Mouse (Mus musculus) kidney, embryonic 14.5 days (tissue): ENCODE data around the gene Arhgdib. TPM values are rescaled to one million over a fixed set of nuclear protein-coding genes. Genes with fewer than 3 reads are reported as not detected.
A peak's percentile ranks its signal among the peaks of the same experiment; 100 is the strongest.

Source experiments
- ATAC-seq: fragments of 200-750 bp; cut with Nextera tagmentation; 2 replicates; pipeline ENCODE4 v1.8.0; 2017; ENCODE audit warnings: moderate number of reproducible peaks, mild to moderate bottlenecking, moderate TSS enrichment, moderate library complexity; ENCODE audit not compliant: low FRiP score, low TSS enrichment
- H3K27ac ChIP-seq: fragments of 300-500 bp; sonication (generic); 2 replicates; pipeline ENCODE4 v1.5.1; 2014; ENCODE audit warnings: low read depth, mild to moderate bottlenecking, low read length, moderate library complexity, mixed read lengths
- H3K27me3 ChIP-seq: fragments of 300-500 bp; sonication (generic); 2 replicates; pipeline ENCODE4 v1.6.1; 2014; ENCODE audit warnings: mild to moderate bottlenecking, low read length; ENCODE audit not compliant: control insufficient read depth, insufficient read depth
- H3K36me3 ChIP-seq: fragments of 300-500 bp; sonication (generic); 2 replicates; pipeline ENCODE4 v1.6.1; 2014; ENCODE audit warnings: low read length, mixed read lengths; ENCODE audit not compliant: control insufficient read depth, insufficient read depth
- H3K4me1 ChIP-seq: fragments of 300-500 bp; sonication (generic); 2 replicates; pipeline ENCODE4 v1.6.1; 2014; ENCODE audit warnings: low read length, mixed read lengths; ENCODE audit not compliant: control insufficient read depth, insufficient read depth
- H3K4me2 ChIP-seq: fragments of 300-500 bp; sonication (generic); replicated peaks from 2 replicates; pipeline ENCODE4 v1.6.1; 2014; ENCODE audit warnings: low read depth, mild to moderate bottlenecking, low read length
- H3K4me3 ChIP-seq: fragments of 300-500 bp; sonication (generic); 2 replicates; pipeline ENCODE4 v1.5.1; 2014; ENCODE audit warnings: mild to moderate bottlenecking, low read length
- H3K9ac ChIP-seq: fragments of 300-500 bp; sonication (generic); 2 replicates; pipeline ENCODE4 v1.6.1; 2014; ENCODE audit warnings: low read depth, mild to moderate bottlenecking, low read length, moderate library complexity
- H3K9me3 ChIP-seq: fragments of 300-500 bp; sonication (generic); 2 replicates; pipeline ENCODE4 v1.6.1; 2016; ENCODE audit warnings: low read length; ENCODE audit not compliant: control insufficient read depth
- WGBS: fragments of 180-500 bp; shearing (Covaris S2); extraction: QIAGEN DNeasy Blood & Tissue Kit; methylation state at CpG from one replicate; pipeline ENCODE4 v1.1.7; 2014; 5-methylcytosine and 5-hydroxymethylcytosine counted together
- polyA plus RNA-seq: library from polyadenylated mRNA; unstranded; fragments of >200 nt; fragmentation: Nextera tagmentation; extraction: Ambion mirVana; gene quantifications from 2 replicates; pipeline ENCODE4 v1.2.1, GENCODE M21; 2014

Gene Arhgdib
- polyA plus RNA-seq, 1 experiment from 2014 or later = 60.4 TPM

DNA sequence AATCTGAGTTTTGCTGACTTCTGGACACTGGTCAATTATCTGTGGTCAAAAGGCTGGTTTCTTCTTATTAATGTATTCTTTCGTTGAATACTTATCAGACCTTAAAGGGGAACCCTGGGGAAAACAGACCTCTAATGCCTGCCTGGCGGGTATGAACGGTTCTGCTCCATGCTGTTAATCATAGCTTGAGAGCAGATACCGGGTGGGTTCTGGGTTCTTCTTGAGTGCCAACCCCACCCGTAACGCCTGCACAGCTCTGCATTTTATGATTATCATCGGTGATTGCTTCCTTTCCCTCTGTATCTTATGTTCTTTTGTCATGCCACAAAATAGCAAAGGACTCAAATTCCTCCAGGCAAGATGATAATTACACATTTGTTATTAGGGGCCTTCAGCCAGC lies 7.6 kb downstream of the Arhgdib start:
- Histone ChIP-seq H3K9me3 (no peaks in the 10 kb centered on the region), H3K4me1 (peaks cover 8% of the 10 kb centered on the region), H3K4me3 (no peak overlapping the region), H3K36me3 (no peaks in the 10 kb centered on the region), H3K27ac (no peak overlapping the region), H3K27me3 (no peaks in the 10 kb centered on the region), H3K9ac (no peak overlapping the region), H3K4me2 (no peak overlapping the region)
- WGBS = 87% methylated on average over 7 of the region's 7 CpGs
- ATAC-seq = no peak

DNA sequence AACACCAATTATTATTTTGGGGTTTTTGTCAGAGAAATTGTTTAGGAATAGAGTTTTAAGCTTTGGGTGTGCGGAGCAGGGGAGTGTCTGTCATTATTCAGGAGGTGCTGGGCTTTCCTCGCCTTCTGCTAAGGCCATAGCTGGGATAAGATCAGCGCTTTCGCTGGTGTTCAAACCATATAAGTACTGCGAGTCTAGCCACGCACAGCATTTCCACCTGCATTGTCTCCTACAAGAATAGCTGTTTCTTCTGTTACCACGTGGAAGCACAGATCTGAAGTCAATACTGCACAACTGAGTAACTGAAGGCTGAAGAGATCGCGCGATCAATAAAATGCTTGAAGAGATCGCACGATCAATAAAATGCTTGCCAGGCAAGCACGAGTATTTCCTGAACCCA lies 10.5 kb downstream of the Arhgdib start:
- Histone ChIP-seq H3K4me3 (no peak overlapping the region), H3K27me3 (no peaks in the 10 kb centered on the region), H3K36me3 (no peaks in the 10 kb centered on the region), H3K4me1 (peaks cover 8% of the 10 kb centered on the region), H3K9me3 (no peaks in the 10 kb centered on the region), H3K27ac (peak overlapping the region; percentile 8; the same call in 1 of the 2 replicates), H3K9ac (no peak overlapping the region), H3K4me2 (no peak overlapping the region)
- ATAC-seq = no peak
- 86% methylated on average over 13 of the region's 13 CpGs for WGBS

DNA sequence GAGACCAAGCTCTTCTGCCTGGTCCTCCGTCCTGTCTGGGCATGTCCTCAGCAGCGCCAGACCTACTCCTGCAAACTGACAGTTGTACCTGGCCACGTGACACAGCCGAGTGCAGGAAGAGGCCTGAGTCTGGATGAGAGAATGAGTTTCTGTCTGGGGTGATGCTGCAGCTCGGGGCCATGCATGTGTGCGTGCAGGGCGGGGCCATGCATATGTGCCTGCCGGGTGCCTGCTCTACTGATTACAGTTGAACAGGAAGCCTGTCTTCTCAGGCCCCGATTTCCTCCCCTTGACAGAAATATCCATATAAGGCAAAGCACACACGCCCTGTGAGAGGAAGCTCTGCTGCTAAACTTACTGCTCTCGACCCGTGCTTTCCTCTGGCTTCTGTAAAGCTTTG lies 11.0 kb downstream of the Arhgdib start:
- WGBS = 26% methylated on average over 12 of the region's 12 CpGs
- Histone ChIP-seq H3K4me3 (no peak overlapping the region), H3K36me3 (no peaks in the 10 kb centered on the region), H3K4me1 (peaks cover 8% of the 10 kb centered on the region), H3K27ac (peak overlapping the region; percentile 52; the same call in 1 of the 2 replicates), H3K4me2 (peak overlapping the region; percentile 19; the same call in 1 of the 2 replicates), H3K9me3 (no peaks in the 10 kb centered on the region), H3K9ac (no peak overlapping the region), H3K27me3 (no peaks in the 10 kb centered on the region)
- peak; percentile 86 for ATAC-seq

DNA sequence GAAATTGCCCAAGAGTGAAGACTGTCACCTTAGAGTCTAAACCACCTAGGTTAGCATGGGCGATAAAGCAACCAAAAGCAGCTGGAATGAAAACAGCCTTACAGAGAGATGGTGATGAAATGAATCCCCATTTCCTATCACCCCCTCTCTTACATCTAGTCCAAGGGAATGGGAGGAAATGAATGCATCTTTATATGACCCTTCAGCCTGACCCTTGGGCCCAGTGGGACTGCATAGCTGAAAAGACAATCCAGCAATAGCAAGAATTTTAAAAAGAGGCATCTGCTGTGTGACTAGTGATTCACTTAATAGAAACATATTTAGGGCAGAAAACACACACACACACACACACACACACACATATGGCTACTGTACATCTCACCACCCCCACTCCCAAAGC lies 14.1 kb downstream of the Arhgdib start:
- 94% methylated on average over 1 of the region's 1 CpGs for WGBS
- H3K4me2 ChIP-seq = no peak overlapping the region
- H3K4me1 ChIP-seq = peaks cover 8% of the 10 kb centered on the region
- H3K9me3 ChIP-seq = no peaks in the 10 kb centered on the region
- no peak for ATAC-seq
- no peak overlapping the region for H3K4me3 ChIP-seq
- no peak overlapping the region for H3K9ac ChIP-seq
- H3K36me3 ChIP-seq = no peaks in the 10 kb centered on the region
- H3K27me3 ChIP-seq = no peaks in the 10 kb centered on the region
- no peak overlapping the region for H3K27ac ChIP-seq

DNA sequence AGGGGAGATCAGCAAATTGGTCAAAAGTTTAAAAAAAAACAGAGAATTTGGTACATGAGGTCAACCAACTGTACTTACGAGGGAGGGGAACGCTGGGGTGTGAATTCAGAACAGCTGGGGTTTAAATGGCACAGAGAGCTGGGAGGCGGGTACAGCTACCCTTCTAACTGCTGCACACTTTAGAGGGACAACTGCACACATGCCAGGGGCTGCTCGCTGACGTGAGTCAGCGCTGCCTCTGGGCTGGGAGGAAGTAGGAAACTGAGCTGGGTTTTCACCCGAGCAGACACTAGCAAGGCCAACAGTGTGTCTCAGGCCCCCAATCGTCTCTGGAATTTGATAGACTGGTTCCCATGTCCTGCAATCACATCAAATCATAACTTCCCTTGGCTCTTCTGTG lies 16.6 kb downstream of the Arhgdib start:
- H3K36me3 ChIP-seq = no peaks in the 10 kb centered on the region
- H3K9me3 ChIP-seq = no peaks in the 10 kb centered on the region
- no peak overlapping the region for H3K27ac ChIP-seq
- ATAC-seq = no peak
- H3K4me1 ChIP-seq = no peaks in the 10 kb centered on the region
- H3K4me2 ChIP-seq = no peak overlapping the region
- 57% methylated on average over 8 of the region's 8 CpGs for whole genome bisulfite sequencing
- H3K9ac ChIP-seq = no peak overlapping the region
- H3K27me3 ChIP-seq = no peaks in the 10 kb centered on the region
- H3K4me3 ChIP-seq = no peak overlapping the region

DNA sequence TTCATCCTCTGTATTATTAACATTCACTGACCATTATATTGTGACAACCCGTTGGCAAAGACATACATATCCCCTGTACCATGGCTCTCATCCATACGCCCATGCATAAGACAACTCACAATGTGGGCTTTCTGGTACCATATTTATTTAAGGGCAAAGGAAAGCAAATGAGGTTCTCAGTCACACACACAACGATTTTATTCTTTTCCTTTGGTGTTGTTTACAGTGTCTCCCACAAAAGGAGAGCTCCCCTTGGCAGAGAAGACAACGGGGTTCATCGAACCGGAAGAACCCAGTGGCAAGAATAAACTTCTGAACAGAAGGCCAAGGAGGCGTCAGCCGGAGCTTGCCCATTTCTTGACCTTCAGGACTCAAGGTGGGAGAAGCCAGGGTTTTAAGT lies 18.2 kb downstream of the Arhgdib start, which contains the start of gene Pde6h:
Gene Pde6h (plus strand): TSS at position 301 of the 400 bp plus-strand sequence.
- H3K27me3 ChIP-seq = no peaks in the 10 kb centered on the region
- WGBS = 86% methylated on average over 8 of the region's 8 CpGs
- H3K27ac ChIP-seq = no peak within 1 kb of the TSS
- no peaks in the 10 kb centered on the region for H3K9me3 ChIP-seq
- H3K4me1 ChIP-seq = no peaks in the 10 kb centered on the region
- no peak for ATAC-seq
- H3K36me3 ChIP-seq = no peaks in the 10 kb centered on the region
- H3K4me2 ChIP-seq = no peak within 1 kb of the TSS
- H3K4me3 ChIP-seq = no peak within 1 kb of the TSS
- no peak within 1 kb of the TSS for H3K9ac ChIP-seq

DNA sequence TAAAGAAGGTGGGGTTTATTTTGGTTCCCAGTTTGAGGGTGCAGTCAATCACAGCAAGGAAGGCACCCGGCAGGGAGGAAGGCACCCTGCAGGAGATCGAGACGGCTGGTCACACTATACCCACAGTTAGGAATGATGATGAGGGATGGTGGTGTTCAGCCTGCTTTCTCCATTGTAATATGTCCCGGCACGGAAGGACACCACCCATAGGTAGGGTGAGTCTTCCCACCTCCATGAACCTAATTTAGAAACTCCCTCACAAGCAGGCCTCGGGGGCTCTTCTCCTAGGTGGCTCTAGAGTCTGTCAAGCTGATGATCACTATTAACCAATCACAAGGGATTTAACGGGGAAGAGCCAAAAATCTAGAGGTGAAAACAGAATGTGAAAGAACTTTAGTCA lies 18.8 kb downstream of the Arhgdib start:
- Histone ChIP-seq H3K9ac (no peak overlapping the region), H3K4me3 (no peak overlapping the region), H3K4me1 (peaks cover 2% of the 10 kb centered on the region; the same call in 1 of the 2 replicates), H3K27ac (no peak overlapping the region), H3K27me3 (no peaks in the 10 kb centered on the region), H3K4me2 (no peak overlapping the region), H3K9me3 (no peaks in the 10 kb centered on the region), H3K36me3 (no peaks in the 10 kb centered on the region)
- ATAC-seq = no peak
- WGBS = 90% methylated on average over 7 of the region's 7 CpGs

DNA sequence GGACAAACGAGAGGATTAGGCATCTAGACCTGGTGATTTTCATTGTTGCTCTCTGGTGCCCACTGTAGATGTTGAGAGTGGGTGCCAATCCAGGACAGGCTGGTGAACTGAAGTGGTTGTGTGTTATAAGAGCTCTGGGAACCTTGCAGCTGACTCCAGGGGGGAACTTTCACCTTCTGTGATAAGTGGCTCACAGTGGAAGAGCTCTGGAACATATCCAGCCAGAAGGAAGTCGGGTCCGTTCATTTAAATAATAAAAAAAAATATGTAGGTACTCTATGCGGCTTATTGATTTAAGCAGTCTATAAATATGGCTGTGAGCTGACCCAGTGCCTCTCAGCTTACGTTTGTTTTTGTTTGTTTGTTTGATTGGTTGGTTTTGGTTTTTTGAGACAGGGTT lies 19.6 kb downstream of the Arhgdib start, which contains the start of gene Erp27:
Gene Erp27 (minus strand): TSS at position 101 of the 400 bp plus-strand sequence.
- Histone ChIP-seq H3K9me3 (no peaks in the 10 kb centered on the region), H3K36me3 (no peaks in the 10 kb centered on the region), H3K9ac (no peak within 1 kb of the TSS), H3K4me2 (no peak within 1 kb of the TSS), H3K27ac (no peak within 1 kb of the TSS), H3K4me1 (peaks cover 4% of the 10 kb centered on the region; the same call in 1 of the 2 replicates), H3K27me3 (no peaks in the 10 kb centered on the region), H3K4me3 (no peak within 1 kb of the TSS)
- 78% methylated on average over 5 of the region's 5 CpGs for WGBS
- ATAC-seq = no peak

DNA sequence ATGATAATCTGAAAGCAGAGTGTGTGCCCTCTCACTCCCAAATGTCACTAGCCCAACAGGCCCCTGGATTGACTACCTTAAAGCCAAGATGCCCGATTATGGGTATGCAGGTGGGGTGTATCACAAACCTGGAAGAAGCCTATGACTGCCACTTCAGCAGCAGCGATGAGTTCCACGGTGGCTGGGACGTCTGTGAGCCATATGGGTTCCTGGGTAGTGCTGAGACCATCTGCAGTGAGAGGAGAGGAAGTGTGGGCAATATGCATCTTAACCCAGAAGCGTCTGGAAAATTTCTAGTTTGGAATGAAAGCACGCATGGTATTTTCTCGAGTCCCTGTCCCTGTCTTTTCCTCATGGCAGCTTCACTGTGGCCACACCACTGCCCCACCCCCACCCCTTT lies 20.1 kb downstream of the Arhgdib start:
- Histone ChIP-seq H3K36me3 (no peaks in the 10 kb centered on the region), H3K27me3 (no peaks in the 10 kb centered on the region), H3K4me3 (no peak overlapping the region), H3K4me2 (no peak overlapping the region), H3K9ac (no peak overlapping the region), H3K9me3 (no peaks in the 10 kb centered on the region), H3K4me1 (peaks cover 4% of the 10 kb centered on the region; the same call in 1 of the 2 replicates), H3K27ac (no peak overlapping the region)
- 82% methylated on average over 7 of the region's 7 CpGs for WGBS
- no peak for ATAC-seq
